In genomic region chr6:124712918-124713317, GRCm38 (mm10) we compare ENCODE assay signal across 8 mouse cellular contexts. TPM values are rescaled to one million over a fixed set of nuclear protein-coding genes. Genes with fewer than 3 reads are reported as not detected.
DNase-seq lines count a peak whose midpoint lies in the region; ATAC-seq and TF ChIP-seq lines count a peak whose summit lies in the region.

No protein-coding gene starts in this region.

- TF ChIP-seq CTCF in forebrain, postnatal 0 days (IDR thresholded peaks at IDR 0.05; ENCODE audit: low read depth) = no peak
- TF ChIP-seq CTCF in liver, postnatal 0 days (IDR thresholded peaks at IDR 0.05; ENCODE audit: low read depth) = no peak

- H3K4me2 ChIP-seq in heart, embryonic 14.5 days (ENCODE audit: low read length) = peak overlapping the region; percentile 96
- H3K4me2 ChIP-seq in forebrain, postnatal 0 days (ENCODE audit: low read depth) = peak overlapping the region; percentile 68
- peak overlapping the region; percentile 97 for H3K4me2 ChIP-seq in liver, postnatal 0 days (ENCODE audit: low read depth, low read length)

- in situ Hi-C loops in ES-E14 (cut with MboI; ENCODE audit: low sequenced_read_pairs in 2 of 2, unreplicated experiment in 2 of 2) = no loop called here

- peak overlapping the region; percentile 63 to 85 for H3K4me3 ChIP-seq in heart, embryonic 14.5 days (ENCODE audit: control insufficient read depth in 1 of 2, insufficient read depth in 1 of 2, low read depth in 1 of 2, low read length in 2 of 2)
- H3K4me3 ChIP-seq in ES-E14 (ENCODE audit: insufficient read depth in 1 of 2, low read depth in 1 of 2, low read length in 2 of 2, poor library complexity in 1 of 2, severe bottlenecking in 1 of 2) = peak overlapping the region; percentile 93 to 95
- peak overlapping the region; percentile 78 for H3K4me3 ChIP-seq in forebrain, postnatal 0 days (ENCODE audit: low read depth, low read length)
- peak overlapping the region; percentile 83 for H3K4me3 ChIP-seq in liver, postnatal 0 days (ENCODE audit: low read depth, low read length)

- DNase-seq in heart, postnatal 36 days = no peak
- DNase-seq in ES-E14 (ENCODE audit: low read depth, low spot score) = no peak
- DNase-seq in forebrain, postnatal 0 days = no peak
- DNase-seq in liver, postnatal 0 days = no peak
- no peak for DNase-seq in urinary bladder, postnatal 4 days (ENCODE audit: low spot score in 2 of 2)
- no peak for DNase-seq in cerebellum, postnatal 4 days (ENCODE audit: low spot score in 2 of 2)
- DNase-seq in embryo, embryonic 10 days (ENCODE audit: low spot score) = no peak

- TF ChIP-seq EP300 in liver, postnatal 0 days (IDR thresholded peaks at IDR 0.05; ENCODE audit: low read depth) = no peak

- no peaks in the 10 kb centered on the region for H3K27me3 ChIP-seq in heart, embryonic 14.5 days (ENCODE audit: control insufficient read depth, insufficient read depth, low read length)
- H3K27me3 ChIP-seq in forebrain, postnatal 0 days (ENCODE audit: insufficient read depth, low read length) = no peaks in the 10 kb centered on the region
- H3K27me3 ChIP-seq in liver, postnatal 0 days (ENCODE audit: insufficient read depth, low read length) = no peaks in the 10 kb centered on the region

- H3K4me1 ChIP-seq in heart, embryonic 14.5 days (ENCODE audit: control insufficient read depth in 2 of 2, insufficient read depth in 2 of 2, low read length in 2 of 2) = peaks cover 9 to 29% of the 10 kb centered on the region in 2 experiments
- H3K4me1 ChIP-seq in ES-E14 (ENCODE audit: control insufficient read depth in 2 of 2, insufficient read depth in 2 of 2, low read length in 2 of 2, poor library complexity in 1 of 2) = peaks cover 3 to 12% of the 10 kb centered on the region in 2 experiments; a peak in 3 of 4 replicates
- H3K4me1 ChIP-seq in forebrain, postnatal 0 days (ENCODE audit: insufficient read depth) = peaks cover 26% of the 10 kb centered on the region
- peaks cover 39% of the 10 kb centered on the region for H3K4me1 ChIP-seq in liver, postnatal 0 days (ENCODE audit: insufficient read depth)

- 14% methylated on average over 11 of the region's 11 CpGs for WGBS in heart, embryonic 14.5 days
- WGBS in forebrain, postnatal 0 days = 18% methylated on average over 11 of the region's 11 CpGs
- WGBS in liver, postnatal 0 days (ENCODE audit: insufficient replicate concordance) = 10% methylated on average over 11 of the region's 11 CpGs

- ATAC-seq in heart, embryonic 14.5 days (ENCODE audit: insufficient number of reproducible peaks, insufficient read depth, low FRiP score, low read depth) = no peak
- ATAC-seq in forebrain, postnatal 0 days = no peak
- ATAC-seq in liver, postnatal 0 days = no peak

- H3K9ac ChIP-seq in heart, embryonic 14.5 days (ENCODE audit: low read length) = peak overlapping the region; percentile 97
- H3K9ac ChIP-seq in ES-E14 (ENCODE audit: insufficient read depth, low read depth, low read length, poor library complexity, severe bottlenecking) = peak overlapping the region; percentile 92
- peak overlapping the region; percentile 89 for H3K9ac ChIP-seq in forebrain, postnatal 0 days
- peak overlapping the region; percentile 92 for H3K9ac ChIP-seq in liver, postnatal 0 days (replicated peaks)

- peak overlapping the region; percentile 69 to 88 for H3K27ac ChIP-seq in heart, embryonic 14.5 days (replicated peaks in 1 of 2; ENCODE audit: control insufficient read depth in 1 of 2, insufficient read depth in 1 of 2, low read depth in 2 of 2, low read length in 2 of 2)
- peak overlapping the region; percentile 5; the same call in 1 of the 2 replicates for H3K27ac ChIP-seq in ES-E14 (ENCODE audit: insufficient read depth, low read depth, low read length, poor library complexity, severe bottlenecking)
- no peak overlapping the region for H3K27ac ChIP-seq in forebrain, postnatal 0 days (ENCODE audit: low read depth, low read length)
- peak overlapping the region; percentile 91 for H3K27ac ChIP-seq in liver, postnatal 0 days (ENCODE audit: low read depth)

- no peaks in the 10 kb centered on the region for H3K9me3 ChIP-seq in heart, embryonic 14.5 days (ENCODE audit: control insufficient read depth, low read length)
- no peaks in the 10 kb centered on the region for H3K9me3 ChIP-seq in ES-E14 (ENCODE audit: control insufficient read depth, insufficient read depth, low read depth, low read length)
- no peaks in the 10 kb centered on the region for H3K9me3 ChIP-seq in forebrain, postnatal 0 days (ENCODE audit: low read length)
- no peaks in the 10 kb centered on the region for H3K9me3 ChIP-seq in liver, postnatal 0 days (ENCODE audit: low read length)

- intact Hi-C loops in heart, postnatal 36 days (cut with DNase I) = loop anchor here (1.0 to 10.0 kb wide), 5 partner anchors 27 to 329 kb away; partner anchors contain the start of genes Lpcat3 and Zfp384

- H3K36me3 ChIP-seq in heart, embryonic 14.5 days (ENCODE audit: control insufficient read depth, insufficient read depth, low read length) = peaks cover 66% of the 10 kb centered on the region
- H3K36me3 ChIP-seq in ES-E14 (ENCODE audit: control insufficient read depth, insufficient read depth, low read length, poor library complexity, severe bottlenecking) = peaks cover 53% of the 10 kb centered on the region
- peaks cover 32% of the 10 kb centered on the region for H3K36me3 ChIP-seq in forebrain, postnatal 0 days (ENCODE audit: insufficient read depth)
- peaks cover 34% of the 10 kb centered on the region for H3K36me3 ChIP-seq in liver, postnatal 0 days (replicated peaks; ENCODE audit: insufficient read depth, low read length)

TF ChIP-seq in ES-E14, 5 proteins besides CTCF, POLR2A, EP300 and RAD21:
- TF ChIP-seq MAFK (IDR thresholded peaks at IDR 0.05; ENCODE audit: insufficient read depth, low read depth, low read length) = no peak
- no peak for TF ChIP-seq ZC3H11A (IDR thresholded peaks at IDR 0.05; ENCODE audit: borderline replicate concordance, low read depth, low read length)
- no peak for TF ChIP-seq ZNF384 (IDR thresholded peaks at IDR 0.05; ENCODE audit: low read depth, low read length)
- no peak for TF ChIP-seq HCFC1 (IDR thresholded peaks at IDR 0.05; ENCODE audit: borderline replicate concordance, insufficient read depth, low read length)
- TF ChIP-seq CHD2 (IDR thresholded peaks at IDR 0.05; ENCODE audit: low read depth, low read length) = no peak

RNA-seq across cellular contexts. Expression of gene Phb2, which starts 0.8 kb away (rescaled TPM):
- 295 and 326 TPM in 2 replicates for polyA plus RNA-seq in heart, embryonic 14.5 days (2014; fragmentation: Nextera tagmentation; extraction: Ambion mirVana)
- total RNA-seq in heart, postnatal 36 days (2021) = 100 to 1,000 TPM; 311 to 336 TPM
- 530 and 581 TPM in 2 replicates for total RNA-seq in ES-E14 (2012; rRNA removed)
- 200 and 215 TPM in 2 replicates for total RNA-seq in forebrain, postnatal 0 days (2014; rRNA removed)
- polyA plus RNA-seq in forebrain, postnatal 0 days (2015; fragmentation: Nextera tagmentation; extraction: Ambion mirVana) = 271 TPM in 2 replicates
- 308 and 318 TPM in 2 replicates for polyA plus RNA-seq in liver, postnatal 0 days (2015; fragmentation: Nextera tagmentation; extraction: Ambion mirVana)

RNA-seq across cellular contexts. Expression of gene Emg1, which starts 0.9 kb away (rescaled TPM):
- polyA plus RNA-seq in heart, embryonic 14.5 days (2014; fragmentation: Nextera tagmentation; extraction: Ambion mirVana) = 114 and 117 TPM in 2 replicates
- total RNA-seq in heart, postnatal 36 days (2021) = 10 to 100 TPM; 64.4 to 73.8 TPM
- total RNA-seq in ES-E14 (2012; rRNA removed) = 292 and 344 TPM in 2 replicates
- total RNA-seq in forebrain, postnatal 0 days (2014; rRNA removed) = 105 TPM in 2 replicates
- polyA plus RNA-seq in forebrain, postnatal 0 days (2015; fragmentation: Nextera tagmentation; extraction: Ambion mirVana) = 96.2 and 116 TPM in 2 replicates
- 93.2 and 96.9 TPM in 2 replicates for polyA plus RNA-seq in liver, postnatal 0 days (2015; fragmentation: Nextera tagmentation; extraction: Ambion mirVana)

RNA-seq across cellular contexts. Expression of gene Ptpn6, which starts 25.6 kb away (rescaled TPM):
- 4.9 and 8.6 TPM in 2 replicates for polyA plus RNA-seq in heart, embryonic 14.5 days (2014; fragmentation: Nextera tagmentation; extraction: Ambion mirVana)
- 1 to 10 TPM; 2.9 to 4.2 TPM for total RNA-seq in heart, postnatal 36 days (2021)
- 15.1 and 16.5 TPM in 2 replicates for total RNA-seq in ES-E14 (2012; rRNA removed)
- 2.2 and 2.9 TPM in 2 replicates for total RNA-seq in forebrain, postnatal 0 days (2014; rRNA removed)
- 3.6 and 3.8 TPM in 2 replicates for polyA plus RNA-seq in forebrain, postnatal 0 days (2015; fragmentation: Nextera tagmentation; extraction: Ambion mirVana)
- polyA plus RNA-seq in liver, postnatal 0 days (2015; fragmentation: Nextera tagmentation; extraction: Ambion mirVana) = 39.2 and 45.1 TPM in 2 replicates

RNA-seq across cellular contexts. Expression of gene Grcc10, which starts 28.3 kb away (rescaled TPM):
- 449 and 503 TPM in 2 replicates for polyA plus RNA-seq in heart, embryonic 14.5 days (2014; fragmentation: Nextera tagmentation; extraction: Ambion mirVana)
- total RNA-seq in heart, postnatal 36 days (2021) = 100 to 1,000 TPM; 285 to 321 TPM
- 108 and 128 TPM in 2 replicates for total RNA-seq in ES-E14 (2012; rRNA removed)
- total RNA-seq in forebrain, postnatal 0 days (2014; rRNA removed) = 257 and 314 TPM in 2 replicates
- polyA plus RNA-seq in forebrain, postnatal 0 days (2015; fragmentation: Nextera tagmentation; extraction: Ambion mirVana) = 699 and 862 TPM in 2 replicates
- polyA plus RNA-seq in liver, postnatal 0 days (2015; fragmentation: Nextera tagmentation; extraction: Ambion mirVana) = 148 and 157 TPM in 2 replicates

RNA-seq across cellular contexts. Expression of gene Gm45234, which starts 42.9 kb away (rescaled TPM):
- not detected in 2 replicates for polyA plus RNA-seq in heart, embryonic 14.5 days (2014; fragmentation: Nextera tagmentation; extraction: Ambion mirVana)
- total RNA-seq in heart, postnatal 36 days (2021) = under 1 TPM in 1 of 2 experiments, not detected in 1; 0.41 TPM
- total RNA-seq in ES-E14 (2012; rRNA removed) = 0.13 TPM in 1 of 2 replicates, not detected in the other
- total RNA-seq in forebrain, postnatal 0 days (2014; rRNA removed) = not detected in 2 replicates
- polyA plus RNA-seq in forebrain, postnatal 0 days (2015; fragmentation: Nextera tagmentation; extraction: Ambion mirVana) = 0.11 TPM in 1 of 2 replicates, not detected in the other
- not detected in 2 replicates for polyA plus RNA-seq in liver, postnatal 0 days (2015; fragmentation: Nextera tagmentation; extraction: Ambion mirVana)
